Mouse (Mus musculus): ENCODE data around the gene Crp. TPM values are rescaled to one million over a fixed set of nuclear protein-coding genes. Genes with fewer than 3 reads are reported as not detected.

Crp gene
- polyA plus RNA-seq, 1 experiment from 2014 or later: not detected

DNA sequence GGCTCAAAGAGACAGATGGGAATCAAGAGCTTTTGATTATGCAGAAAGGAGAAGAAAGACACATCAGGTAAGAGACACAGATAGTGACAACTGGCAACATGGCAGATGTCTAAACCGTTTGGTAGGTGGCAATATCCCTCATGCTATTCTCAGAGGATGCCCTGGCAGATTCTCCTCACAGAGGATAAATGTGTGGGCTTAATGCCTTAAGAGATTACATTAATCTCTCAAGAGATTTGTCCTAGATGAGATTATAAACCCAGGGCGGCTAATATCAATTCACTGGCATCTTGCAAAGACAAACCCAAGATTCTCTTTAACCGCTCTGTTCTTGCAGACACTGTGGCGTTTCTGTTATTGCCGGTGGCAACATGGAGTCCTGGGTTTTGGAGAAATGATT is 14.3 kb upstream of the Crp start:
- Histone ChIP-seq H3K9me3 (0 out of 2 replicates have a peak, but pooled peaks cover 3% of the 10 kb centered on the region), H3K4me1 (no peaks in the 10 kb centered on the region), H3K27me3 (no peaks in the 10 kb centered on the region), H3K9ac (replicated peaks) (no peak overlapping the region), H3K4me3 (no peak overlapping the region), H3K27ac (replicated peaks) (no peak overlapping the region), H3K4me2 (replicated peaks) (no peak overlapping the region), H3K36me3 (no peaks in the 10 kb centered on the region)
- no peak for ATAC-seq (ENCODE audit: low FRiP score, low read depth)
- 66% methylated on average over 5 of the region's 5 CpGs for WGBS

DNA sequence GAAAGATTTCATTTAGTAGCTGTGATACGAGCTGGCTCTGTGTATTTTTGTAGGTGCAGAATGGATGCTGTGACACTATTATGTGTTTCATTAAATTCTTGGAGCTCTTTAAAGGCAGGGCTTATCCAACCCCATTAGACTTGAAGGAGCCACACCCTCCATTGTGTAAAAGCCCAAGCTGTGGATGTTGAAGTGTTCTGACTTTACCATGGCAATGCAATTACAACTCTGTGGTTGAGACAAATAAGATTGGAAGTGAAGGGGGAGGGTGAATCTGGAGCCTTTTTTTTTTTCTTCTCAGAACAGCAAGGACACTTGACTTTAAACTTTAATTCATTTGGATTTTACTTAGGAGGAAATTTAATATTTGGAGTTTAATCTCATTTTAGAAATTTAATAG is 13.9 kb upstream of the Crp start:
- H3K4me2 ChIP-seq (replicated peaks): no peak overlapping the region
- no peak overlapping the region for H3K9ac ChIP-seq (replicated peaks)
- ATAC-seq (ENCODE audit: low FRiP score, low read depth): no peak
- H3K27ac ChIP-seq (replicated peaks): no peak overlapping the region
- 0 out of 2 replicates have a peak, but pooled peaks cover 3% of the 10 kb centered on the region for H3K9me3 ChIP-seq
- 53% methylated on average over 1 of the region's 1 CpGs for WGBS
- no peaks in the 10 kb centered on the region for H3K4me1 ChIP-seq
- no peaks in the 10 kb centered on the region for H3K27me3 ChIP-seq
- no peaks in the 10 kb centered on the region for H3K36me3 ChIP-seq
- no peak overlapping the region for H3K4me3 ChIP-seq

DNA sequence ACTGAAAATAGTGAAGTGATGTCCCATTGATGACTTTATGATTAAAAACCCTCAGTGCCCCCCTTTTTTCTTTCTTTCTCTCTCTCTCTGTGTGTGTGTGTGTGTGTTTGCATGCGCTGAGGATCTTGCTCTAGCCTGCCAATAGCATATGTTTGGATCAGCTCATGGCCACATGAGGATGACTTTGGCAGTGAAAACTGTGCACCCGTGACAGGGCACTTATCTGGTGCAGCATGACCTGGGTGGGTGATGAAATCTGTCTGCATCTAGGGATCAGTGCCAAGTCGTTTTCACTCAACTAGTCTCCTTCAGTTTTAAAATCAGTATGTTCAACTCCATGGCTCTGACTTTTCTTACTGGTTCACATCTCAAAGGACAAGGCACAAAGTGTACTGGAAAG is 12.7 kb upstream of the Crp start:
- Histone ChIP-seq H3K9me3 (0 out of 2 replicates have a peak, but pooled peaks cover 3% of the 10 kb centered on the region), H3K27ac (replicated peaks) (no peak overlapping the region), H3K4me3 (no peak overlapping the region), H3K9ac (replicated peaks) (no peak overlapping the region), H3K27me3 (no peaks in the 10 kb centered on the region), H3K4me2 (replicated peaks) (no peak overlapping the region), H3K4me1 (no peaks in the 10 kb centered on the region), H3K36me3 (no peaks in the 10 kb centered on the region)
- no peak for ATAC-seq (ENCODE audit: low FRiP score, low read depth)
- 77% methylated on average over 3 of the region's 3 CpGs for WGBS

DNA sequence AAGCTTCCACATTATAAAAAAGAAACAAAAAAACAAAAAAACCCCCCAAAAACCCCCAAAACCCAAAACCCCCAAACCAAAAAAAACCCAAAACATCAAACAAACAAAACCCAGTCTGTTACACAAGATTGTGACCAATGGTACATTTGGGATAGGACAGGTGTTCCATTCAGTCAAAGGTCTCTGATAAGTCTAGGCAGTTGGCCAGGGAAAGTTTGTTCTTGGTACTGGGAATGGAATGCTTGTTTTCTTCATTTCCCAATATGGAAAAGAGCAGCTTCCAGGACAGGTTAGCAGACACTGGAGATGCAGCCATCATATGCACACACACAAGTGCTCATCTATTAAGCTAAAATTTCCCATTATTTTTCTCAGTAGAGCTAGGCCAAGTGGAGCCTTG is 433 bp upstream of the Crp start:
- Histone ChIP-seq H3K4me3 (no peak overlapping the region), H3K9ac (replicated peaks) (no peak overlapping the region), H3K27ac (replicated peaks) (no peak overlapping the region), H3K4me2 (replicated peaks) (no peak overlapping the region), H3K36me3 (no peaks in the 10 kb centered on the region), H3K27me3 (no peaks in the 10 kb centered on the region), H3K9me3 (no peaks in the 10 kb centered on the region), H3K4me1 (no peaks in the 10 kb centered on the region)
- no peak for ATAC-seq (ENCODE audit: low FRiP score, low read depth)

DNA sequence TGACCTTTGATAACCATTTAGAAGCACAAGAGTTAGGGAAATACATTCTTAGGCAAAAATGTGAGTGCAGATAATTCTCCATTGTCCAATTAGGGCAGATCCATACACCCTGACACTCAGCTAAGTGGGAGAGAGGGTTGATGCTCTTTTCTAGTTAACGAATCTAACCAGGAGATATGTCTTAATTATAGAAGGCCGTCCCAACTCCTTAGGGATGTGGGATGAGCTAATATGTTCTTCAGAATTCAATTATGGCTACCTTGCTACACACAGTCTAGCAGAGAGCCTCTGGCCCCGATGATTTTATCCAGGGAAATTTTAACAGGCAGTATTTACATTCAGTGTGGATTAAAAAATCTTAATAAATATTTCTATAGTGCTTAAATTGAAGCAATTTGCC is 3.0 kb downstream of the Crp start:
- 87% methylated on average over 3 of the region's 3 CpGs for WGBS
- Histone ChIP-seq H3K9me3 (no peaks in the 10 kb centered on the region), H3K27me3 (no peaks in the 10 kb centered on the region), H3K9ac (replicated peaks) (no peak overlapping the region), H3K4me1 (no peaks in the 10 kb centered on the region), H3K4me3 (no peak overlapping the region), H3K36me3 (no peaks in the 10 kb centered on the region), H3K4me2 (replicated peaks) (no peak overlapping the region), H3K27ac (replicated peaks) (no peak overlapping the region)
- ATAC-seq (ENCODE audit: low FRiP score, low read depth): no peak

DNA sequence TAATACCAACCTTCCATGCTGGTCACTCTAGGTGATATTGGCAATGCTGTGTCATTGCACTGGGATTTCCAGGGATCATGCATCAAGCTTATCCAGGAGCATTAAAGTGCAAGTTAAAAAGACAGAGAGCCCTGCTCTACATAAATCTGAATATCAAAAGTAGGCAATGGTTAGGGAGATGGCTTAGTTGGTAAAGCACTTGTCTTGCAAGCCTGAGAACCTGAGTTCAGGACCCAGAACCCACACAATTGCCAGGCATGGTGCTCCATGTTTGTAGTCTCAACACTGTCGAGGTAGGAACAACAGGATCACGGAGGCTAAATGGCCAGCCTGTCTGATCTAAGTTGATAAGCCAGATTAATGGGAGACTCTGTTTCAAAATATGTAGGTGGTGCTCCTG is 3.5 kb downstream of the Crp start:
- Histone ChIP-seq H3K4me3 (no peak overlapping the region), H3K9ac (replicated peaks) (no peak overlapping the region), H3K36me3 (no peaks in the 10 kb centered on the region), H3K9me3 (no peaks in the 10 kb centered on the region), H3K27me3 (no peaks in the 10 kb centered on the region), H3K4me1 (no peaks in the 10 kb centered on the region), H3K4me2 (replicated peaks) (no peak overlapping the region), H3K27ac (replicated peaks) (no peak overlapping the region)
- ATAC-seq (ENCODE audit: low FRiP score, low read depth): no peak
- WGBS: 89% methylated on average over 2 of the region's 2 CpGs

DNA sequence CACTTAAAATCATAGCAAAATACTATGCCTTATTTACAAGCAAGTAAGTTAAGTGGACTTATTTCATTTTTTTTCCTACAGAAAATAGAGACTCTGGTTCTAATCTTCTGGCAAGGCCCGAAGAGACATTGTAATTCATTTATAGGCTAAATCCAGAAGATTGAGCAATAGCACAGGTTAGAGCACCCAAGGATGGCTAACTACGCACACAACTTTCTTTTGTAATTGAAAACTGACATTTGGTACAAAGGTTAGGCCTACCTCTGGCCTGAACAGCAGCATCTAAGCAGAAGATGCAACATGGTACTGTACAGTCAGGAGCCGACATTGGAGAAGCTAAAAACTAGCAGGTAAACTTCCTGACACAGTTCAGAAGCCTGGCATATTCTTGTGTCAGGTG is 4.0 kb downstream of the Crp start:
- H3K27ac ChIP-seq (replicated peaks): no peak overlapping the region
- H3K4me2 ChIP-seq (replicated peaks): no peak overlapping the region
- no peaks in the 10 kb centered on the region for H3K27me3 ChIP-seq
- WGBS: 93% methylated on average over 3 of the region's 3 CpGs
- H3K4me1 ChIP-seq: no peaks in the 10 kb centered on the region
- H3K4me3 ChIP-seq: no peak overlapping the region
- no peak for ATAC-seq (ENCODE audit: low FRiP score, low read depth)
- H3K9ac ChIP-seq (replicated peaks): no peak overlapping the region
- no peaks in the 10 kb centered on the region for H3K9me3 ChIP-seq
- H3K36me3 ChIP-seq: no peaks in the 10 kb centered on the region

DNA sequence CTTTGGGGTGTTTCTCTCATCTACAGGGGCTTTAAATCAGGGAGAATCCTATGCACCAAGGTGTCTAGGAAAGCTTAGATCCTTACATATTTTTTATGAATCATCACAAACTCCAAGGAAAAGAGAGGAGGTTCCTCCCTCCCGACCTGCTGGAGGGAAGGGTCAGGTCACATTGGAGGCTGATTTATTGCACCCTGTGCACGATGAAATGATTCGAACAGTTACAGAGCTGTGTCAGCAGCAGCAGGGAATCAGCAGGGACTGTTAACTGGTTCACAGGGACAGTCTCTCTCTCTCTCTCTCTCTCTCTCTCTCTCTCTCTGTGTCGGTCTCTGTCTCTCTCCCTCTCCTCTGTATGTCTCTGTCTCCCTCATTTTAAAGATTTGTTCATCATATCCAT is 6.9 kb downstream of the Crp start:
- no peak for ATAC-seq (ENCODE audit: low FRiP score, low read depth)
- Histone ChIP-seq H3K36me3 (no peaks in the 10 kb centered on the region), H3K27me3 (no peaks in the 10 kb centered on the region), H3K4me3 (no peak overlapping the region), H3K9ac (replicated peaks) (no peak overlapping the region), H3K27ac (replicated peaks) (no peak overlapping the region), H3K4me1 (no peaks in the 10 kb centered on the region), H3K4me2 (replicated peaks) (no peak overlapping the region), H3K9me3 (no peaks in the 10 kb centered on the region)
- WGBS: 76% methylated on average over 4 of the region's 4 CpGs

DNA sequence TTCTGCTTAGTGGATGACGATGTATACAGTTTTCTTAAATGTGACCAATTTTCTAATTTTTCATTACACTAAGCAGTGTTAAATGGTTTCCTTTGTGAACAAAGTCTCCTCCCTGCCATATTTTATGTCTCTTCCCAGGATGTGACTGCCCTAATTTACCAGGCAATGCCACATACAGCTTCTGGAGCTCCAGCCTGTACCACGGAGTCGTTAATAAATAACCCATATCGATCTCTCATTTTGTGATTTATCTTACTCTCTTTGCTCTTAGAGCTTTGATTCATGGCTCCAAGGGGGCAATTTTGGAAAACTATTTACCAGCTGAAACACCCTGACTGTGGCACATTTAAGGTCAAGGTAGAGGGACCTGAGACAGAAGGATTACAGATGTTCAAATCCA is 8.4 kb downstream of the Crp start:
- no peaks in the 10 kb centered on the region for H3K36me3 ChIP-seq
- H3K9me3 ChIP-seq: no peaks in the 10 kb centered on the region
- no peak overlapping the region for H3K27ac ChIP-seq (replicated peaks)
- 96% methylated on average over 4 of the region's 4 CpGs for WGBS
- H3K4me3 ChIP-seq: no peak overlapping the region
- no peak overlapping the region for H3K9ac ChIP-seq (replicated peaks)
- no peaks in the 10 kb centered on the region for H3K4me1 ChIP-seq
- no peaks in the 10 kb centered on the region for H3K27me3 ChIP-seq
- H3K4me2 ChIP-seq (replicated peaks): no peak overlapping the region
- no peak for ATAC-seq (ENCODE audit: low FRiP score, low read depth)

DNA sequence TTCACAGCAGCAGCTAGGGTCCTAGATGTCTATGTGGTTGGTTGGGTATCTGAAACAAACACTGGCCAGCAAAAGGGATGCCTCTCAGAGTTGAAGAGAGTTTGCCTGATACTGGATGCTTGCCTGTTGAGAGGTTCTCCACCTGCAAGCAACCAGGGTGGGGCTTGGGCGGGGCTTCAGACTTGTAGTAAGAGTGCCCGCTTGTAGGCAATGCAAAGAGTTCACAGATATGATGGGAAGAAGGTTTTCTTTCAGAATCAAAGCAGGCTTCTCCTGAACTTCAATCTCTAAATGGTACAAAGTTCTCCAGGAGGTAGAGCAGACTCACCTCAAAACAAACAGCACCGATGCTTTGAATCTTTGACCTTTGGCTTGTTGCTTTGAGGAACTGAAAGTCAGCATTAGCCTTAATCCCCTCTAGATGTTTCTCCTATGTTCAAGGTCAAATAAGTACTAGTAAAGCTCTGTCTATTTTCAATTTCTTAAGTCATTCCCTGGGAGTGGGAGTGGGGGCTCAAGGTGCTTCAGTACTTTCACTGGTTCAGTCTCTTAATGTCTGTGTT is 12.0 kb downstream of the Crp start:
- WGBS: 87% methylated on average over 3 of the region's 3 CpGs
- no peak overlapping the region for H3K4me2 ChIP-seq (replicated peaks)
- H3K4me3 ChIP-seq: no peak overlapping the region
- H3K9me3 ChIP-seq: no peaks in the 10 kb centered on the region
- no peaks in the 10 kb centered on the region for H3K4me1 ChIP-seq
- no peaks in the 10 kb centered on the region for H3K36me3 ChIP-seq
- no peak for ATAC-seq (ENCODE audit: low FRiP score, low read depth)
- no peaks in the 10 kb centered on the region for H3K27me3 ChIP-seq
- H3K27ac ChIP-seq (replicated peaks): no peak overlapping the region
- H3K9ac ChIP-seq (replicated peaks): no peak overlapping the region

DNA sequence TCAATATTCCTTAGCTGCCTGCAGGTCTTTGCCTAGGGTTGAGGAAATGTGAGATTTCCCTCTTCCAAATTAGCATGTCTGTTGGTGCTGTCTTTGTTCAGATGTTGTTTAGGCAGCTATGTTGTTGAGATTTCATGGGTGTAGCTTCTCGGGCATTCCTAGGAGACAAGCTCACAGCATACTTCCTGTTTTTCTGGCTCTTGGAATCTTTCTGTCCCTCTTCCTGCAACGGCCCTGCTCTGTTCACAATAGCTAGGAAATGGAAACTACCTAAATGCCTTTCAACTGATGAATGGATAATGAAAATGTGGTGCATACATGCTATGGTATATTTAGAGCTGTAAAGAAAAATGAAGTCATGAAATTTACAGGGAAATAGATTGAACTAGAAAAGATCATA is 13.5 kb downstream of the Crp start:
- ATAC-seq (ENCODE audit: low FRiP score, low read depth): no peak
- Histone ChIP-seq H3K27me3 (no peaks in the 10 kb centered on the region), H3K9ac (replicated peaks) (no peak overlapping the region), H3K36me3 (no peaks in the 10 kb centered on the region), H3K27ac (replicated peaks) (no peak overlapping the region), H3K4me1 (no peaks in the 10 kb centered on the region), H3K9me3 (no peaks in the 10 kb centered on the region), H3K4me3 (no peak overlapping the region), H3K4me2 (replicated peaks) (no peak overlapping the region)
- WGBS: 69% methylated on average over 2 of the region's 2 CpGs

DNA sequence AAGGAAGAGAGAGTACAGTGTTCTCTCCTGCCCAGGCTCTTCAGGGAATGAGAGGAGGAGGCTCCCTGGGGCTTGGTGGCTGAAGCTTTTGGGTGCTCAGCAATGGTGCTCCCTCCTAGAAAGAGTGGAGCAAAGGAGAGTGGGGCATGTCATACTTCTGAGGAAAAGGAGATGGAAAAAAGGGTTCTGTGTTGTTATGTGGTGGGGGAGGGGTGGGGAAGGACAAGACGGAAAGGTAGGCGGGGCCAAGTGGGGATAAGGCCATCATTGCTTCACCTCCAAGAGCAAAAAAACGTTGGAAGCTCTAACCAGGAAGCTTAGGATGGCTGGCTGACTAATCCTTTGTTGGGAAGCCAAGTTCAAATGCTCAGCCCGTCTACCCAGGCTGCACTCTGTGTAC is 14.1 kb downstream of the Crp start:
- no peaks in the 10 kb centered on the region for H3K27me3 ChIP-seq
- H3K4me3 ChIP-seq: no peak overlapping the region
- H3K4me1 ChIP-seq: no peaks in the 10 kb centered on the region
- no peak overlapping the region for H3K9ac ChIP-seq (replicated peaks)
- 65% methylated on average over 4 of the region's 4 CpGs for WGBS
- no peaks in the 10 kb centered on the region for H3K36me3 ChIP-seq
- no peak overlapping the region for H3K4me2 ChIP-seq (replicated peaks)
- ATAC-seq (ENCODE audit: low FRiP score, low read depth): no peak
- no peaks in the 10 kb centered on the region for H3K9me3 ChIP-seq
- H3K27ac ChIP-seq (replicated peaks): no peak overlapping the region

DNA sequence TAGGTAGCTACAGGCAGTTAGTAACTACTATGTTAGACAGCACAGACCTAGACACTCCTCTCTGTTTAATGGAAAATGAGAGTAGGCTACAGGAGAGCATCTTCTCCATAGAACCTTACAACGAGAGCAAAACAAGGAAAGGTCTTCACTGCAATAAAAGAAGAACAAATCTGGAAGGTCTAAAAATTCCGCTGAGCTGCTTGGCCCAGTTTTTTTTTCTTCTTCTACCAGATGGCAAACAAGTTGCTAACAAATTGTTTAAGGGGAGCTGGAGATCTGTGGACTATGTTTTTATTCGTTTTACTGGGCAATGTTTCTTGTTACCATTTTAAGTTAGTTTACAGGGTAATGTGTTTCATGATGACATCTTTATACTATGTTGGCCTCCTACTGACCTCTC is 53.4 kb downstream of the Crp start:
- H3K4me1 ChIP-seq: no peaks in the 10 kb centered on the region
- 84% methylated on average over 3 of the region's 3 CpGs for WGBS
- no peak overlapping the region for H3K4me2 ChIP-seq (replicated peaks)
- H3K36me3 ChIP-seq: no peaks in the 10 kb centered on the region
- no peak overlapping the region for H3K4me3 ChIP-seq
- H3K27ac ChIP-seq (replicated peaks): no peak overlapping the region
- no peaks in the 10 kb centered on the region for H3K9me3 ChIP-seq
- H3K27me3 ChIP-seq: no peaks in the 10 kb centered on the region
- no peak for ATAC-seq (ENCODE audit: low FRiP score, low read depth)
- H3K9ac ChIP-seq (replicated peaks): no peak overlapping the region

Data from midbrain, embryonic 12.5 days (tissue).